Mouse (Mus musculus) kidney, adult 11 months (tissue): Measurements from ENCODE around the gene Sec14l4.

Experiments
- DNase-seq: peaks from one replicate; pipeline ENCODE4 v3.0.0; 2022

The Sec14l4 gene

GRCm38 (mm10) chr11:4027561-4028334 is 3.5 kb upstream of the Sec14l4 start:
- DNase-seq: no peak

- no peak for DNase-seq
Measured at GRCm38 (mm10) chr11:4029343-4029742, 1.9 kb upstream of the Sec14l4 start.

- no peak for DNase-seq
Measured at GRCm38 (mm10) chr11:4031961-4032360, 699 bp downstream of the Sec14l4 start.

GRCm38 (mm10) chr11:4033471-4033870 is 2.2 kb downstream of the Sec14l4 start:
- DNase-seq: no peak

- no peak for DNase-seq
Measured at GRCm38 (mm10) chr11:4034169-4034568, 2.9 kb downstream of the Sec14l4 start.

GRCm38 (mm10) chr11:4035116-4035892 is 4.0 kb downstream of the Sec14l4 start:
- DNase-seq: peak; percentile 59

GRCm38 (mm10) chr11:4035916-4036315 is 4.7 kb downstream of the Sec14l4 start:
- no peak for DNase-seq

GRCm38 (mm10) chr11:4036365-4037084 is 5.3 kb downstream of the Sec14l4 start:
- no peak for DNase-seq

- no peak for DNase-seq
Measured at GRCm38 (mm10) chr11:4039951-4040350, 8.7 kb downstream of the Sec14l4 start.

- DNase-seq: no peak
Measured at GRCm38 (mm10) chr11:4041123-4041625, 9.9 kb downstream of the Sec14l4 start.

- no peak for DNase-seq
Measured at GRCm38 (mm10) chr11:4043081-4043480, 11.8 kb downstream of the Sec14l4 start.

GRCm38 (mm10) chr11:4046526-4046925 is 15.3 kb downstream of the Sec14l4 start:
- no peak for DNase-seq

- DNase-seq: no peak
Measured at GRCm38 (mm10) chr11:4047766-4048165, 16.5 kb downstream of the Sec14l4 start.

- no peak for DNase-seq
Measured at GRCm38 (mm10) chr11:4048438-4048837, 17.2 kb downstream of the Sec14l4 start.

GRCm38 (mm10) chr11:4053586-4053985 is 22.3 kb downstream of the Sec14l4 start:
- peak; percentile 79 for DNase-seq

- no peak for DNase-seq
Measured at GRCm38 (mm10) chr11:4060866-4061575, 29.8 kb downstream of the Sec14l4 start.

- no peak for DNase-seq
Measured at GRCm38 (mm10) chr11:4062523-4062922, 31.3 kb downstream of the Sec14l4 start.

GRCm38 (mm10) chr11:4062981-4063380 is 31.7 kb downstream of the Sec14l4 start:
- no peak for DNase-seq

GRCm38 (mm10) chr11:4064627-4065122 is 33.4 kb downstream of the Sec14l4 start, which contains the start of gene Sec14l3:
Gene Sec14l3 (plus strand): TSS chr11:4064841.
- no peak for DNase-seq

GRCm38 (mm10) chr11:4069664-4070063 is 38.4 kb downstream of the Sec14l4 start:
- DNase-seq: no peak

GRCm38 (mm10) chr11:4076633-4077032 is 45.4 kb downstream of the Sec14l4 start:
- DNase-seq: no peak

GRCm38 (mm10) chr11:4078267-4078933 is 47.1 kb downstream of the Sec14l4 start:
- DNase-seq: no peak
